Mouse (Mus musculus): ENCODE measurements at regions not wholly inside any gene's neighbourhood (a gene's known extent, or its start where the extent isn't known, plus 50 kb on each side); places are given as distances from the start of the nearest gene placed in this dataset.

- TF ChIP-seq CTCF (IDR thresholded peaks at IDR 0.05; ENCODE audit: low read depth) (no peak), EP300 (IDR thresholded peaks at IDR 0.05; ENCODE audit: low read depth) (no peak)
These were observed 337.9 kb downstream of the Pax1 start for GRCm38 (mm10) chr2:147699524-147700081.

All from liver, embryonic 14.5 days (tissue).